Mouse (Mus musculus) midbrain, embryonic 16.5 days (tissue): ENCODE data around the gene Tead1. TPM values are rescaled to one million over a fixed set of nuclear protein-coding genes. Genes with fewer than 3 reads are reported as not detected.

Source experiments
- ATAC-seq: fragments of 200-750 bp; cut with Nextera tagmentation; 2 replicates; pipeline ENCODE4 v1.8.0; 2017; ENCODE audit warnings: moderate TSS enrichment
- H3K27ac ChIP-seq: fragments of 300-500 bp; sonication (generic); 2 replicates; pipeline ENCODE4 v1.5.1; 2014; ENCODE audit warnings: mild to moderate bottlenecking, low read length, mixed read lengths
- H3K27me3 ChIP-seq: fragments of 300-500 bp; sonication (generic); 2 replicates; pipeline ENCODE4 v1.6.1; 2014; ENCODE audit warnings: low read depth, low read length, mixed read lengths; ENCODE audit not compliant: control insufficient read depth, insufficient read depth
- H3K36me3 ChIP-seq: fragments of 300-500 bp; sonication (generic); 2 replicates; pipeline ENCODE4 v1.6.1; 2014; ENCODE audit warnings: mild to moderate bottlenecking, low read length, moderate library complexity, mixed read lengths; ENCODE audit not compliant: control insufficient read depth, insufficient read depth
- H3K4me1 ChIP-seq: fragments of 300-500 bp; sonication (generic); 2 replicates; pipeline ENCODE4 v1.6.1; 2014; ENCODE audit warnings: mild to moderate bottlenecking, low read length, mixed read lengths; ENCODE audit not compliant: control insufficient read depth, insufficient read depth
- H3K4me2 ChIP-seq: fragments of 300-500 bp; sonication (generic); 2 replicates; pipeline ENCODE4 v1.6.1; 2014; ENCODE audit warnings: mild to moderate bottlenecking, low read length, mixed read lengths
- H3K4me3 ChIP-seq: fragments of 300-500 bp; sonication (generic); 2 replicates; pipeline ENCODE4 v1.5.1; 2014; ENCODE audit warnings: low read depth, mild to moderate bottlenecking, low read length, moderate library complexity, mixed read lengths
- H3K9ac ChIP-seq: fragments of 300-500 bp; sonication (generic); 2 replicates; pipeline ENCODE4 v1.6.1; 2014; ENCODE audit warnings: low read depth, low read length, mixed read lengths
- H3K9me3 ChIP-seq: fragments of 300-500 bp; sonication (generic); replicated peaks from 2 replicates; pipeline ENCODE4 v1.6.1; 2014; ENCODE audit warnings: mild to moderate bottlenecking, low read length, mixed read lengths; ENCODE audit not compliant: control insufficient read depth, poor library complexity, severe bottlenecking
- WGBS: fragments of 180-500 bp; shearing (Covaris S2); extraction: QIAGEN DNeasy Blood & Tissue Kit; methylation state at CpG from one replicate; pipeline ENCODE4 v1.1.7; 2014; 5-methylcytosine and 5-hydroxymethylcytosine counted together
- polyA plus RNA-seq: library from polyadenylated mRNA; unstranded; fragments of >200 nt; fragmentation: Nextera tagmentation; extraction: Ambion mirVana; gene quantifications from 2 replicates; pipeline ENCODE4 v1.2.1, GENCODE M21; 2015

The Tead1 gene
- polyA plus RNA-seq, 1 experiment from 2014 or later, result 12.5 TPM

DNA sequence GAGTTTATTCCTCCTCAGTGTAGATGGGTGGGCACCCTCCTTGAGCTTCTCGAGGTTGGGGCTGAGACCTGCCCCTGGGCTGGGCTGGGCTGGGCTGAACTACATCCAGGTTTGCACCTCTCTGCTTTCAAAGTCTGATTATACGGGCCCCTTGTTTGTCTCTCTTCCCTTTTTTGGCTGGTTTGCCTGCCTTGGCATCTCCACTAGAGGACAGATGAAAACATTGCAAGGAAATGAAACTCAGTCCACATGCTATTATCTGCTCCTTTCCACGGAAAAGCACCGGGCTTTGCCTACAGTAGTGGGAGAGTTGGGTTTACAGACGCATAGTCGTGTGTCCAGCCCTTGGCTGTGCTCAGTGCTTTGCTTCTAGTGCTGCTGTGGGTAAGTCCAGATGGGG, 60.1 kb downstream of the Tead1 start:
- no peaks in the 10 kb centered on the region for H3K36me3 ChIP-seq
- H3K27ac ChIP-seq, result no peak overlapping the region
- no peak for ATAC-seq

GRCm38 (mm10) chr7:112741790-112742189, 62.7 kb downstream of the Tead1 start:
- H3K9me3 ChIP-seq, result no peaks in the 10 kb centered on the region
- WGBS, result 24% methylated on average over 12 of the region's 12 CpGs
- no peaks in the 10 kb centered on the region for H3K36me3 ChIP-seq
- H3K9ac ChIP-seq, result peak overlapping the region; percentile 22; the same call in 1 of the 2 replicates
- H3K4me3 ChIP-seq, result no peak overlapping the region
- no peaks in the 10 kb centered on the region for H3K27me3 ChIP-seq
- H3K4me2 ChIP-seq, result peak overlapping the region; percentile 14; the same call in 1 of the 2 replicates
- peaks cover 24% of the 10 kb centered on the region for H3K4me1 ChIP-seq
- no peak for ATAC-seq
- peak overlapping the region; percentile 14; the same call in 1 of the 2 replicates for H3K27ac ChIP-seq

More for the DNA sequence above, 60.1 kb downstream of the Tead1 start:
- Histone ChIP-seq H3K9ac (no peak overlapping the region), H3K4me1 (peaks cover 24% of the 10 kb centered on the region), H3K4me2 (no peak overlapping the region), H3K4me3 (no peak overlapping the region), H3K9me3 (no peaks in the 10 kb centered on the region), H3K27me3 (no peaks in the 10 kb centered on the region)
- WGBS, result 81% methylated on average over 6 of the region's 6 CpGs

GRCm38 (mm10) chr7:112743063-112743462, 63.9 kb downstream of the Tead1 start:
- Histone ChIP-seq H3K36me3 (no peaks in the 10 kb centered on the region), H3K4me2 (no peak overlapping the region), H3K4me3 (no peak overlapping the region), H3K9ac (no peak overlapping the region), H3K27me3 (no peaks in the 10 kb centered on the region), H3K4me1 (peaks cover 24% of the 10 kb centered on the region), H3K9me3 (no peaks in the 10 kb centered on the region), H3K27ac (no peak overlapping the region)
- whole genome bisulfite sequencing, result 29% methylated on average over 7 of the region's 7 CpGs
- ATAC-seq, result no peak

- WGBS, result 3% methylated on average over 11 of the region's 11 CpGs
- Histone ChIP-seq H3K9ac (no peak overlapping the region), H3K36me3 (no peaks in the 10 kb centered on the region), H3K27ac (peak overlapping the region; percentile 40), H3K4me1 (peaks cover 24% of the 10 kb centered on the region), H3K9me3 (no peaks in the 10 kb centered on the region), H3K4me3 (no peak overlapping the region), H3K4me2 (peak overlapping the region; percentile 17; the same call in 1 of the 2 replicates), H3K27me3 (no peaks in the 10 kb centered on the region)
- ATAC-seq, result peak; percentile 64
These were observed 64.7 kb downstream of the Tead1 start for GRCm38 (mm10) chr7:112743621-112744395.

GRCm38 (mm10) chr7:112747187-112747586, 68.1 kb downstream of the Tead1 start:
- WGBS, result 59% methylated on average over 3 of the region's 3 CpGs
- ATAC-seq, result no peak
- Histone ChIP-seq H3K27me3 (no peaks in the 10 kb centered on the region), H3K9ac (no peak overlapping the region), H3K4me2 (no peak overlapping the region), H3K4me1 (peaks cover 16% of the 10 kb centered on the region), H3K9me3 (no peaks in the 10 kb centered on the region), H3K36me3 (no peaks in the 10 kb centered on the region), H3K4me3 (no peak overlapping the region), H3K27ac (no peak overlapping the region)

- H3K9ac ChIP-seq, result no peak overlapping the region
- no peak overlapping the region for H3K4me2 ChIP-seq
- H3K4me3 ChIP-seq, result no peak overlapping the region
- WGBS, result 66% methylated on average over 3 of the region's 3 CpGs
- no peak for ATAC-seq
- no peaks in the 10 kb centered on the region for H3K36me3 ChIP-seq
- H3K27ac ChIP-seq, result no peak overlapping the region
- H3K27me3 ChIP-seq, result no peaks in the 10 kb centered on the region
- H3K9me3 ChIP-seq, result no peaks in the 10 kb centered on the region
- H3K4me1 ChIP-seq, result peaks cover 13% of the 10 kb centered on the region
These were observed 68.7 kb downstream of the Tead1 start for GRCm38 (mm10) chr7:112747836-112748235.

DNA sequence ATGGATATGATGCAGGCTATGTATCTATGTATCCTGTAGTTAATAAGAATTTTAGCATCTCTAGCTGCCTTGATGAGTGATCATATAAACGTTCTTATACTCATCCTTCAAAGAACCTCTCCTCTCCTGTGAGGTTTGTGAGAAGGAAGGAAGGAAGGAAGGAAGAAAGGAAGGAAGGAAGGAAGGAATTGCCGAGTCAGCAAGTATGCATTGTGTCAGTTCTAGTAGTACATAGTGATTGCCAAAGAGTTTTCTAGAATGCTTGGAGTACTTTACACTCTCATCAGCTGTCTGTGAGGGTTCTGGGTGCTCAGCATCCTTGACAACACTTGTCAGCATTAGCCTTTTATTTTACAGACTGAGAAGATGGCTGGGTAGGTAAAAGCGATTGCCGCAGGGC, 69.2 kb downstream of the Tead1 start:
- no peak overlapping the region for H3K4me3 ChIP-seq
- H3K36me3 ChIP-seq, result no peaks in the 10 kb centered on the region
- peaks cover 8% of the 10 kb centered on the region for H3K4me1 ChIP-seq
- no peak overlapping the region for H3K27ac ChIP-seq
- H3K27me3 ChIP-seq, result no peaks in the 10 kb centered on the region
- H3K4me2 ChIP-seq, result no peak overlapping the region
- H3K9ac ChIP-seq, result no peak overlapping the region
- H3K9me3 ChIP-seq, result no peaks in the 10 kb centered on the region
- WGBS, result 87% methylated on average over 4 of the region's 4 CpGs
- ATAC-seq, result no peak

GRCm38 (mm10) chr7:112750101-112750500, 71.0 kb downstream of the Tead1 start:
- H3K4me2 ChIP-seq, result no peak overlapping the region
- H3K9ac ChIP-seq, result no peak overlapping the region
- no peak overlapping the region for H3K4me3 ChIP-seq
- no peaks in the 10 kb centered on the region for H3K36me3 ChIP-seq
- no peaks in the 10 kb centered on the region for H3K9me3 ChIP-seq
- ATAC-seq, result no peak
- no peak overlapping the region for H3K27ac ChIP-seq
- no peaks in the 10 kb centered on the region for H3K4me1 ChIP-seq
- no peaks in the 10 kb centered on the region for H3K27me3 ChIP-seq
- WGBS, result 95% methylated on average over 9 of the region's 9 CpGs

DNA sequence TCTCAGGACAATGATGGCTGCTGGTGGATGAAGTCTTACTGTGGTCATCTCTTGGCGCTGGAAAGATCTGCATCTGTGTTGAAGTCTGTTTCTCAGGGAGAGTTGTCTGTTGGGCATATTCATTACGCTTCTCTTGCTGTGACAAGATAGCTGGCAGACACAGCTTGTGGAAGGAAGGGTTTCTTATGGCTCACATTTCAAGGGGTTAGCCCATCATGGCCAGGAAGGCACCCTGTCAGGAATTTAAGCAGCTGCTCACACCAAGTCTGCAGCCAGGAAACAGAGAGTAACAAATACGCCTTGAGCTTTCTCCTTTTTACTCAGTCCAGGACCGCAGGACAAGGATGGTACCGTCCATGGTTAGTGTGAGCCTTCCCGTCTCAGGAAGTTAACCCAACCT, 73.2 kb downstream of the Tead1 start:
- Histone ChIP-seq H3K27me3 (no peaks in the 10 kb centered on the region), H3K9me3 (no peaks in the 10 kb centered on the region), H3K9ac (no peak overlapping the region), H3K4me1 (no peaks in the 10 kb centered on the region), H3K36me3 (no peaks in the 10 kb centered on the region), H3K4me2 (no peak overlapping the region), H3K4me3 (no peak overlapping the region), H3K27ac (no peak overlapping the region)
- ATAC-seq, result no peak
- WGBS, result 97% methylated on average over 6 of the region's 6 CpGs
